Mouse (Mus musculus) hindbrain, embryonic 11.5 days (tissue): ENCODE data around the gene Brd4. TPM values are rescaled to one million over a fixed set of nuclear protein-coding genes. Genes with fewer than 3 reads are reported as not detected.

ENCODE experiments used
- ATAC-seq: fragments of 200-750 bp; cut with Nextera tagmentation; 2 replicates; pipeline ENCODE4 v1.8.0; 2017; ENCODE audit warnings: mild to moderate bottlenecking, moderate TSS enrichment, moderate library complexity; ENCODE audit not compliant: low FRiP score
- DNase-seq: peaks from one replicate; pipeline ENCODE4 v3.0.0-alpha.2; 2015; ENCODE audit warnings: low spot score
- H3K27ac ChIP-seq: fragments of 300-500 bp; sonication (generic); 2 replicates; pipeline ENCODE4 v1.5.1; 2014; ENCODE audit warnings: mild to moderate bottlenecking, low read depth, low read length
- H3K27me3 ChIP-seq: fragments of 300-500 bp; sonication (generic); 2 replicates; pipeline ENCODE4 v1.6.1; 2014; ENCODE audit warnings: mild to moderate bottlenecking, low read length, moderate library complexity, mixed read lengths; ENCODE audit not compliant: control insufficient read depth, insufficient read depth
- H3K36me3 ChIP-seq: fragments of 300-500 bp; sonication (generic); 2 replicates; pipeline ENCODE4 v1.6.1; 2014; ENCODE audit warnings: mild to moderate bottlenecking, low read length, moderate library complexity, mixed read lengths; ENCODE audit not compliant: control insufficient read depth, insufficient read depth
- H3K4me1 ChIP-seq: fragments of 300-500 bp; sonication (generic); replicated peaks from 2 replicates; pipeline ENCODE4 v1.6.1; 2014; ENCODE audit warnings: low read length, mixed read lengths; ENCODE audit not compliant: control insufficient read depth, insufficient read depth
- H3K4me2 ChIP-seq: fragments of 300-500 bp; sonication (generic); replicated peaks from 2 replicates; pipeline ENCODE4 v1.6.1; 2014; ENCODE audit warnings: mild to moderate bottlenecking, low read depth, low read length
- H3K4me3 ChIP-seq: fragments of 300-500 bp; sonication (generic); 2 replicates; pipeline ENCODE4 v1.5.1; 2014; ENCODE audit warnings: low read depth, low read length
- H3K9ac ChIP-seq: fragments of 300-500 bp; sonication (generic); 2 replicates; pipeline ENCODE4 v1.6.1; 2014; ENCODE audit warnings: low read depth, low read length
- H3K9me3 ChIP-seq: fragments of 300-500 bp; sonication (generic); 2 replicates; pipeline ENCODE4 v1.6.1; 2016; ENCODE audit warnings: low read length; ENCODE audit not compliant: control insufficient read depth
- WGBS: fragments of 180-500 bp; shearing (Covaris S2); extraction: QIAGEN DNeasy Blood & Tissue Kit; methylation state at CpG from one replicate; pipeline ENCODE4 v1.1.7; 2014; 5-methylcytosine and 5-hydroxymethylcytosine counted together
- polyA plus RNA-seq: library from polyadenylated mRNA; unstranded; fragments of >200 nt; fragmentation: Nextera tagmentation; extraction: Ambion mirVana; gene quantifications from 2 replicates; pipeline ENCODE4 v1.2.1, GENCODE M21; 2014

Gene Brd4
- polyA plus RNA-seq, 1 experiment from 2014 or later, result 98.5 TPM

- WGBS, result 34% methylated on average over 8 of the region's 8 CpGs
- H3K4me2 ChIP-seq, result no peak overlapping the region
- no peak for ATAC-seq
These were observed 101.5 kb downstream of the Brd4 start for GRCm38 (mm10) chr17:32183017-32183416.

GRCm38 (mm10) chr17:32179621-32180491 is 104.7 kb downstream of the Brd4 start:
- WGBS, result 25% methylated on average over 11 of the region's 11 CpGs
- Histone ChIP-seq H3K4me3 (no peak overlapping the region), H3K9ac (no peak overlapping the region), H3K27ac (peak overlapping the region; percentile 58), H3K4me2 (no peak overlapping the region), H3K4me1 (peaks cover 14% of the 10 kb centered on the region), H3K27me3 (no peaks in the 10 kb centered on the region), H3K36me3 (no peaks in the 10 kb centered on the region), H3K9me3 (no peaks in the 10 kb centered on the region)
- DNase-seq (peak; percentile 74), ATAC-seq (peak; percentile 75)

More at GRCm38 (mm10) chr17:32183017-32183416, 101.5 kb downstream of the Brd4 start:
- no peaks in the 10 kb centered on the region for H3K27me3 ChIP-seq
- peaks cover 14% of the 10 kb centered on the region for H3K4me1 ChIP-seq
- no peak overlapping the region for H3K4me3 ChIP-seq
- no peaks in the 10 kb centered on the region for H3K9me3 ChIP-seq
- DNase-seq, result no peak
- no peak overlapping the region for H3K9ac ChIP-seq
- H3K27ac ChIP-seq, result no peak overlapping the region
- no peaks in the 10 kb centered on the region for H3K36me3 ChIP-seq

GRCm38 (mm10) chr17:32176919-32177318 is 107.6 kb downstream of the Brd4 start:
- Histone ChIP-seq H3K4me2 (no peak overlapping the region), H3K4me3 (no peak overlapping the region), H3K9ac (no peak overlapping the region), H3K9me3 (no peaks in the 10 kb centered on the region), H3K27me3 (no peaks in the 10 kb centered on the region), H3K36me3 (no peaks in the 10 kb centered on the region), H3K4me1 (peaks cover 14% of the 10 kb centered on the region), H3K27ac (no peak overlapping the region)
- WGBS, result 91% methylated on average over 4 of the region's 4 CpGs
- ATAC-seq (no peak), DNase-seq (no peak)

- no peak overlapping the region for H3K27ac ChIP-seq
These were observed 111.4 kb downstream of the Brd4 start for GRCm38 (mm10) chr17:32173166-32173565.

GRCm38 (mm10) chr17:32172485-32172884 is 112.0 kb downstream of the Brd4 start:
- Histone ChIP-seq H3K9me3 (no peaks in the 10 kb centered on the region), H3K4me2 (no peak overlapping the region), H3K27me3 (no peaks in the 10 kb centered on the region), H3K4me3 (no peak overlapping the region), H3K36me3 (no peaks in the 10 kb centered on the region), H3K9ac (no peak overlapping the region), H3K27ac (no peak overlapping the region), H3K4me1 (no peaks in the 10 kb centered on the region)
- DNase-seq, result no peak
- ATAC-seq, result no peak
- 82% methylated on average over 2 of the region's 2 CpGs for WGBS

More at GRCm38 (mm10) chr17:32173166-32173565, 111.4 kb downstream of the Brd4 start:
- H3K9me3 ChIP-seq, result no peaks in the 10 kb centered on the region
- H3K4me2 ChIP-seq, result no peak overlapping the region
- H3K4me1 ChIP-seq, result 0 out of 2 replicates have a peak, but pooled peaks cover under 1% of the 10 kb centered on the region
- no peak overlapping the region for H3K9ac ChIP-seq
- ATAC-seq, result no peak
- H3K4me3 ChIP-seq, result no peak overlapping the region
- 72% methylated on average over 7 of the region's 7 CpGs for WGBS
- no peaks in the 10 kb centered on the region for H3K27me3 ChIP-seq
- H3K36me3 ChIP-seq, result no peaks in the 10 kb centered on the region
- no peak for DNase-seq

- Histone ChIP-seq H3K4me2 (no peak overlapping the region), H3K4me1 (peaks cover 6% of the 10 kb centered on the region), H3K36me3 (no peaks in the 10 kb centered on the region), H3K27ac (no peak overlapping the region), H3K9me3 (no peaks in the 10 kb centered on the region), H3K27me3 (no peaks in the 10 kb centered on the region), H3K9ac (no peak overlapping the region), H3K4me3 (no peak overlapping the region)
- WGBS, result 74% methylated on average over 4 of the region's 4 CpGs
- DNase-seq, result no peak
- ATAC-seq, result no peak
These were observed 114.8 kb downstream of the Brd4 start for GRCm38 (mm10) chr17:32169518-32170225.

- peak within 1 kb of the TSS; percentile 87 for H3K27ac ChIP-seq
- under 1% methylated on average over 22 of the region's 39 CpGs for WGBS
- H3K9ac ChIP-seq, result peak within 1 kb of the TSS; percentile 84
- H3K9me3 ChIP-seq, result no peaks in the 10 kb centered on the region
- H3K4me2 ChIP-seq, result peak within 1 kb of the TSS; percentile 63
- ATAC-seq (peak; percentile 52), DNase-seq (peak; percentile 88)
- H3K36me3 ChIP-seq, result no peaks in the 10 kb centered on the region
- H3K27me3 ChIP-seq, result no peaks in the 10 kb centered on the region; the same call in 1 of the 2 replicates
- peak within 1 kb of the TSS; percentile 74 for H3K4me3 ChIP-seq
- peaks cover 15% of the 10 kb centered on the region for H3K4me1 ChIP-seq
These were observed 117.8 kb downstream of the Brd4 start, which contains the start of gene Notch3 for GRCm38 (mm10) chr17:32166687-32167086. TSS of gene Notch3 (minus strand) at chr17:32166852.

- peak; percentile 84 for ATAC-seq
- no peaks in the 10 kb centered on the region for H3K36me3 ChIP-seq
These were observed 118.5 kb downstream of the Brd4 start for GRCm38 (mm10) chr17:32165803-32166595.

More at GRCm38 (mm10) chr17:32165803-32166595, 118.5 kb downstream of the Brd4 start:
- Histone ChIP-seq H3K9ac (peak overlapping the region; percentile 84), H3K4me1 (peaks cover 17% of the 10 kb centered on the region), H3K27me3 (no peaks in the 10 kb centered on the region; the same call in 1 of the 2 replicates), H3K27ac (peak overlapping the region; percentile 87), H3K4me2 (peak overlapping the region; percentile 63), H3K9me3 (no peaks in the 10 kb centered on the region), H3K4me3 (peak overlapping the region; percentile 74)
- WGBS, result under 1% methylated on average over 17 of the region's 43 CpGs
- DNase-seq, result peak; percentile 94
